ENCODE assay signal across 8 mouse cellular contexts in genomic region chr10:84514038-84514578, GRCm38 (mm10). TPM values are rescaled to one million over a fixed set of nuclear protein-coding genes. Genes with fewer than 3 reads are reported as not detected.
DNase-seq lines count a peak whose midpoint lies in the region; ATAC-seq and TF ChIP-seq lines count a peak whose summit lies in the region.

No protein-coding gene starts in this region.

- 51% methylated on average over 5 of the region's 5 CpGs for WGBS in heart, embryonic 10.5 days
- WGBS in thymus, adult 2 months = 46% methylated on average over 5 of the region's 5 CpGs

- H3K4me3 ChIP-seq in heart, embryonic 10.5 days = no peak overlapping the region
- no peak overlapping the region for H3K4me3 ChIP-seq in thymus, adult 2 months (ENCODE audit: control insufficient read depth, insufficient read depth, low read length)

- no peaks in the 10 kb centered on the region for H3K36me3 ChIP-seq in heart, embryonic 10.5 days
- no peaks in the 10 kb centered on the region for H3K36me3 ChIP-seq in thymus, adult 2 months (ENCODE audit: control insufficient read depth, insufficient read depth, low read length)

- TF ChIP-seq POLR2A in thymus, adult 2 months (IDR thresholded peaks at IDR 0.05; ENCODE audit: control insufficient read depth, extremely low read depth, insufficient read depth, low read length, poor library complexity) = no peak

- H3K27me3 ChIP-seq in heart, embryonic 10.5 days (ENCODE audit: insufficient read depth, poor library complexity, severe bottlenecking) = no peaks in the 10 kb centered on the region
- no peaks in the 10 kb centered on the region for H3K27me3 ChIP-seq in thymus, adult 2 months (ENCODE audit: control insufficient read depth, insufficient read depth, low read length)

- DNase-seq in heart, adult 18-20 months = peak; percentile 61 to 85
- DNase-seq in heart, embryonic 10.5 days (ENCODE audit: low spot score) = no peak
- DNase-seq in B cell, adult 2 months = peak; percentile 80 to 81
- peak; percentile 76 to 95 for DNase-seq in adrenal gland, adult (ENCODE audit: inconsistent age in 2 of 2, low spot score in 1 of 2)
- DNase-seq in embryo, embryonic 11 days = peak; percentile 70
- peak; percentile 85 for DNase-seq in kidney, postnatal 10 days
- DNase-seq in thymus, adult 2 months = peak; percentile 75

- peak; percentile 58; the same call in 1 of the 2 replicates for TF ChIP-seq CTCF in thymus, adult 2 months (IDR thresholded peaks at IDR 0.05; ENCODE audit: borderline replicate concordance, control insufficient read depth, extremely low read depth, insufficient read depth, low read length, poor library complexity)

- no peak overlapping the region for H3K27ac ChIP-seq in heart, embryonic 10.5 days
- no peak overlapping the region for H3K27ac ChIP-seq in thymus, adult 2 months (ENCODE audit: control insufficient read depth, insufficient read depth, low read length)

- ATAC-seq in megakaryocyte-erythroid progenitor cell, adult 5-6 weeks (replicated peaks; ENCODE audit: low FRiP score, low TSS enrichment, poor library complexity, severe bottlenecking) = peak; percentile 50; the same call in 1 of the 2 replicates

- no peaks in the 10 kb centered on the region for H3K9me3 ChIP-seq in heart, embryonic 10.5 days

- peaks cover 8% of the 10 kb centered on the region for H3K4me1 ChIP-seq in heart, embryonic 10.5 days
- peaks cover 7% of the 10 kb centered on the region for H3K4me1 ChIP-seq in thymus, adult 2 months (replicated peaks; ENCODE audit: control insufficient read depth, insufficient read depth, low read length)

RNA-seq across cellular contexts. Expression of gene Ckap4, which starts 19.8 kb away (rescaled TPM):
- total RNA-seq in heart, adult 18-20 months (2021) = 10 to 100 TPM; 26.0 to 30.6 TPM
- polyA plus RNA-seq in heart, embryonic 10.5 days (2016; fragmentation: Nextera tagmentation; extraction: Ambion mirVana) = 83.9 and 87.7 TPM in 2 replicates
- total RNA-seq in megakaryocyte-erythroid progenitor cell, adult 5-6 weeks (2014; fragmentation: Nextera tagmentation) = 0.44 and 6.0 TPM in 2 replicates
- 1.4 and 3.0 TPM in 2 replicates for total RNA-seq in megakaryocyte-erythroid progenitor cell, adult 5-6 weeks (2017)
- polyA plus RNA-seq in thymus, adult 2 months (2012; rRNA removed) = 8.0 and 8.2 TPM in 2 replicates
